10 mouse cellular contexts compared by ENCODE assay signal in genomic region chr7:19871943-19872601, GRCm38 (mm10). TPM values are rescaled to one million over a fixed set of nuclear protein-coding genes. Genes with fewer than 3 reads are reported as not detected.
DNase-seq lines count a peak whose midpoint lies in the region; ATAC-seq lines count a peak whose summit lies in the region.
"Had no signal": no experiment of that assay in that cellular context is flagged by ENCODE, and none has a peak within 500 bp of the region (broad histone marks: within the 10 kb centered on the region; RNA-seq: fewer than 3 reads in every experiment).

No protein-coding gene starts in this region.

- H3K4me3 ChIP-seq in heart, embryonic 10.5 days = no peak overlapping the region
- no peak overlapping the region for H3K4me3 ChIP-seq in embryonic facial prominence, embryonic 14.5 days (ENCODE audit: low read depth, low read length)

- no peaks in the 10 kb centered on the region for H3K36me3 ChIP-seq in heart, embryonic 10.5 days
- H3K36me3 ChIP-seq in embryonic facial prominence, embryonic 14.5 days (ENCODE audit: control insufficient read depth, insufficient read depth, low read length) = no peaks in the 10 kb centered on the region

- no peaks in the 10 kb centered on the region for H3K27me3 ChIP-seq in heart, embryonic 10.5 days (ENCODE audit: insufficient read depth, poor library complexity, severe bottlenecking)
- H3K27me3 ChIP-seq in embryonic facial prominence, embryonic 14.5 days (replicated peaks; ENCODE audit: control insufficient read depth, insufficient read depth, low read length) = no peaks in the 10 kb centered on the region

- no peak overlapping the region for H3K9ac ChIP-seq in embryonic facial prominence, embryonic 14.5 days (ENCODE audit: low read depth, low read length)

- H3K4me1 ChIP-seq in heart, embryonic 10.5 days = no peaks in the 10 kb centered on the region; the same call in 1 of the 2 replicates
- H3K4me1 ChIP-seq in embryonic facial prominence, embryonic 14.5 days (ENCODE audit: control insufficient read depth, insufficient read depth, low read length) = no peaks in the 10 kb centered on the region

- DNase-seq in heart, adult 8-10 months (ENCODE audit: low spot score) = peak; percentile 35
- no peak for DNase-seq in heart, embryonic 10.5 days (ENCODE audit: low spot score)
- peak; percentile 81 for DNase-seq in ES-CJ7 (ENCODE audit: low read depth, low spot score)
- DNase-seq in embryonic facial prominence, embryonic 14.5 days (ENCODE audit: low spot score) = peak; percentile 23
- DNase-seq in lung, postnatal 4 days = peak; percentile 34 to 60
- no peak for DNase-seq in cerebellum, adult 18-20 months
- DNase-seq in frontal cortex, postnatal 36 days (ENCODE audit: low spot score in 2 of 2) = no peak

- WGBS in heart, embryonic 10.5 days = 35% methylated on average over 5 of the region's 5 CpGs
- WGBS in embryonic facial prominence, embryonic 14.5 days = 38% methylated on average over 5 of the region's 5 CpGs

- no peaks in the 10 kb centered on the region for H3K9me3 ChIP-seq in heart, embryonic 10.5 days
- H3K9me3 ChIP-seq in embryonic facial prominence, embryonic 14.5 days (ENCODE audit: control insufficient read depth, low read length) = no peaks in the 10 kb centered on the region

- H3K27ac ChIP-seq in heart, embryonic 10.5 days = no peak overlapping the region
- H3K27ac ChIP-seq in embryonic facial prominence, embryonic 14.5 days (replicated peaks; ENCODE audit: low read depth, low read length) = no peak overlapping the region

- ATAC-seq in embryonic facial prominence, embryonic 14.5 days (ENCODE audit: low read depth) = no peak
- ATAC-seq in granulocyte monocyte progenitor cell, adult 5-6 weeks (replicated peaks; ENCODE audit: poor library complexity, severe bottlenecking) = no peak

- H3K4me2 ChIP-seq in embryonic facial prominence, embryonic 14.5 days (ENCODE audit: low read depth, low read length) = no peak overlapping the region

RNA-seq across cellular contexts. Expression of gene Ceacam16, which starts 11.0 kb away (rescaled TPM):
- under 1 TPM in 1 of 4 experiments, not detected in 3; 0.27 TPM for total RNA-seq in heart, adult 8-10 months (2022)
- polyA plus RNA-seq in heart, embryonic 10.5 days (2016; fragmentation: Nextera tagmentation; extraction: Ambion mirVana) = 0.09 TPM in 1 of 2 replicates, not detected in the other
- polyA plus RNA-seq in embryonic facial prominence, embryonic 14.5 days (2014; fragmentation: Nextera tagmentation; extraction: Ambion mirVana) = not detected in 2 replicates
- total RNA-seq in granulocyte monocyte progenitor cell, adult 5-6 weeks (2014; fragmentation: Nextera tagmentation) = not detected in 2 replicates
- 0.56 TPM in 1 of 2 replicates, not detected in the other for total RNA-seq in granulocyte monocyte progenitor cell, adult 5-6 weeks (2017)
- total RNA-seq: adrenal gland, postnatal 36 days; left cerebral cortex, postnatal 14 days had no signal

RNA-seq across cellular contexts. Expression of gene Ceacam19, which starts 15.7 kb away (rescaled TPM):
- not detected for total RNA-seq in heart, adult 8-10 months (2022)
- polyA plus RNA-seq in heart, embryonic 10.5 days (2016; fragmentation: Nextera tagmentation; extraction: Ambion mirVana) = not detected in 2 replicates
- polyA plus RNA-seq in embryonic facial prominence, embryonic 14.5 days (2014; fragmentation: Nextera tagmentation; extraction: Ambion mirVana) = 1.2 TPM in 2 replicates
- total RNA-seq in granulocyte monocyte progenitor cell, adult 5-6 weeks (2014; fragmentation: Nextera tagmentation) = not detected in 2 replicates
- not detected in 2 replicates for total RNA-seq in granulocyte monocyte progenitor cell, adult 5-6 weeks (2017)
- total RNA-seq: adrenal gland, postnatal 36 days; left cerebral cortex, postnatal 14 days had no signal

RNA-seq across cellular contexts. Expression of gene Gm19345, which starts 20.3 kb away (rescaled TPM):
- total RNA-seq in heart, adult 8-10 months (2022) = not detected
- not detected in 2 replicates for polyA plus RNA-seq in heart, embryonic 10.5 days (2016; fragmentation: Nextera tagmentation; extraction: Ambion mirVana)
- polyA plus RNA-seq in embryonic facial prominence, embryonic 14.5 days (2014; fragmentation: Nextera tagmentation; extraction: Ambion mirVana) = 0.69 and 0.75 TPM in 2 replicates
- not detected in 2 replicates for total RNA-seq in granulocyte monocyte progenitor cell, adult 5-6 weeks (2014; fragmentation: Nextera tagmentation)
- not detected in 2 replicates for total RNA-seq in granulocyte monocyte progenitor cell, adult 5-6 weeks (2017)

RNA-seq across cellular contexts. Expression of gene Pvr, which starts 48.9 kb away (rescaled TPM):
- 10 to 100 TPM; 17.9 to 25.0 (median 20.5) TPM for total RNA-seq in heart, adult 8-10 months (2022)
- polyA plus RNA-seq in heart, embryonic 10.5 days (2016; fragmentation: Nextera tagmentation; extraction: Ambion mirVana) = 12.9 and 15.0 TPM in 2 replicates
- polyA plus RNA-seq in embryonic facial prominence, embryonic 14.5 days (2014; fragmentation: Nextera tagmentation; extraction: Ambion mirVana) = 9.0 and 10.2 TPM in 2 replicates
- 10.7 and 32.3 TPM in 2 replicates for total RNA-seq in granulocyte monocyte progenitor cell, adult 5-6 weeks (2014; fragmentation: Nextera tagmentation)
- total RNA-seq in granulocyte monocyte progenitor cell, adult 5-6 weeks (2017) = 10.9 and 11.3 TPM in 2 replicates

RNA-seq across cellular contexts. Expression of gene Bcl3, which starts 49.5 kb away (rescaled TPM):
- total RNA-seq in heart, adult 8-10 months (2022) = 1 to 10 TPM; 2.1 to 4.4 (median 3.5) TPM
- 1.3 and 2.7 TPM in 2 replicates for polyA plus RNA-seq in heart, embryonic 10.5 days (2016; fragmentation: Nextera tagmentation; extraction: Ambion mirVana)
- 4.3 and 4.6 TPM in 2 replicates for polyA plus RNA-seq in embryonic facial prominence, embryonic 14.5 days (2014; fragmentation: Nextera tagmentation; extraction: Ambion mirVana)
- 7.5 and 8.5 TPM in 2 replicates for total RNA-seq in granulocyte monocyte progenitor cell, adult 5-6 weeks (2014; fragmentation: Nextera tagmentation)
- 0.57 and 1.0 TPM in 2 replicates for total RNA-seq in granulocyte monocyte progenitor cell, adult 5-6 weeks (2017)

Comparison
In these comparisons a context has a peak if more than half of its experiments do, and no peak if none do; other contexts are left out.
1. DNase-seq: peak in heart, adult 8-10 months (single experiment), ES-CJ7 (single experiment), embryonic facial prominence, embryonic 14.5 days (single experiment) and lung, postnatal 4 days (2 of 2); none in heart, embryonic 10.5 days (single experiment), cerebellum, adult 18-20 months (0 of 2) and frontal cortex, postnatal 36 days (0 of 2).